Mouse (Mus musculus) midbrain, postnatal 0 days (tissue): Measurements from ENCODE around the gene Gmppb. TPM values are rescaled to one million over a fixed set of nuclear protein-coding genes. Genes with fewer than 3 reads are reported as not detected.

Experiments used
- ATAC-seq: fragments of 200-750 bp; cut with Nextera tagmentation; 2 replicates; pipeline ENCODE4 v1.8.0; 2017; ENCODE audit warnings: moderate number of reproducible peaks, mild to moderate bottlenecking, moderate TSS enrichment, moderate library complexity; ENCODE audit not compliant: low FRiP score
- DNase-seq: peaks from one replicate; pipeline ENCODE4 v3.0.0-alpha.2; 2015; ENCODE audit warnings: low spot score
- H3K27ac ChIP-seq: fragments of 300-500 bp; sonication (generic); 2 replicates; pipeline ENCODE4 v1.5.1; 2014; ENCODE audit warnings: low read depth, mild to moderate bottlenecking, low read length, mixed read lengths
- H3K27me3 ChIP-seq: fragments of 300-500 bp; sonication (generic); 2 replicates; pipeline ENCODE4 v1.6.1; 2014; ENCODE audit warnings: low read length, control low read depth, mixed read lengths; ENCODE audit not compliant: insufficient read depth
- H3K36me3 ChIP-seq: fragments of 300-500 bp; sonication (generic); 2 replicates; pipeline ENCODE4 v1.6.1; 2014; ENCODE audit warnings: low read length, control low read depth, mixed read lengths; ENCODE audit not compliant: insufficient read depth
- H3K4me1 ChIP-seq: fragments of 300-500 bp; sonication (generic); 2 replicates; pipeline ENCODE4 v1.6.1; 2014; ENCODE audit warnings: mild to moderate bottlenecking, control low read depth, antibody characterized with exemption, low read length, mixed read lengths; ENCODE audit not compliant: insufficient read depth
- H3K4me2 ChIP-seq: fragments of 300-500 bp; sonication (generic); 2 replicates; pipeline ENCODE4 v1.6.1; 2014; ENCODE audit warnings: low read depth, mild to moderate bottlenecking, low read length, mixed read lengths; ENCODE audit not compliant: poor library complexity, severe bottlenecking
- H3K4me3 ChIP-seq: fragments of 300-500 bp; sonication (generic); 2 replicates; pipeline ENCODE4 v1.5.1; 2014; ENCODE audit warnings: low read depth, mild to moderate bottlenecking, low read length, moderate library complexity
- H3K9ac ChIP-seq: fragments of 300-500 bp; sonication (generic); replicated peaks from 2 replicates; pipeline ENCODE4 v1.6.1; 2014; ENCODE audit warnings: mild to moderate bottlenecking, low read length, moderate library complexity, mixed read lengths; ENCODE audit not compliant: poor library complexity, severe bottlenecking
- H3K9me3 ChIP-seq: fragments of 300-500 bp; sonication (generic); 2 replicates; pipeline ENCODE4 v1.6.1; 2016; ENCODE audit warnings: low read length, control low read depth
- CTCF ChIP-seq: IDR thresholded peaks from 2 replicates; pipeline ENCODE4 v1.5.1; 2016; ENCODE audit warnings: antibody characterized with exemption, mild to moderate bottlenecking
- WGBS: fragments of 180-500 bp; shearing (Covaris S2); extraction: QIAGEN DNeasy Blood & Tissue Kit; methylation state at CpG from one replicate; pipeline ENCODE4 v1.1.7; 2014; 5-methylcytosine and 5-hydroxymethylcytosine counted together
- polyA plus RNA-seq: library from polyadenylated mRNA; unstranded; fragments of >200 nt; fragmentation: Nextera tagmentation; extraction: Ambion mirVana; gene quantifications from 2 replicates; pipeline ENCODE4 v1.2.1, GENCODE M21; 2015
- total RNA-seq: library from RNA; depleted of rRNA; stranded (reverse); fragments of >200 nt; gene quantifications from 2 replicates; pipeline ENCODE4 v1.2.3, GENCODE M21; 2014

Gene Gmppb
- total and polyA plus RNA-seq, 2 experiments from 2014 or later = 14.9 to 18.7 TPM

GRCm38 (mm10) chr9:108052411-108052810 lies 3.4 kb downstream of the Gmppb start:
- no peaks in the 10 kb centered on the region for H3K27me3 ChIP-seq
- peaks cover 38% of the 10 kb centered on the region for H3K36me3 ChIP-seq

DNA sequence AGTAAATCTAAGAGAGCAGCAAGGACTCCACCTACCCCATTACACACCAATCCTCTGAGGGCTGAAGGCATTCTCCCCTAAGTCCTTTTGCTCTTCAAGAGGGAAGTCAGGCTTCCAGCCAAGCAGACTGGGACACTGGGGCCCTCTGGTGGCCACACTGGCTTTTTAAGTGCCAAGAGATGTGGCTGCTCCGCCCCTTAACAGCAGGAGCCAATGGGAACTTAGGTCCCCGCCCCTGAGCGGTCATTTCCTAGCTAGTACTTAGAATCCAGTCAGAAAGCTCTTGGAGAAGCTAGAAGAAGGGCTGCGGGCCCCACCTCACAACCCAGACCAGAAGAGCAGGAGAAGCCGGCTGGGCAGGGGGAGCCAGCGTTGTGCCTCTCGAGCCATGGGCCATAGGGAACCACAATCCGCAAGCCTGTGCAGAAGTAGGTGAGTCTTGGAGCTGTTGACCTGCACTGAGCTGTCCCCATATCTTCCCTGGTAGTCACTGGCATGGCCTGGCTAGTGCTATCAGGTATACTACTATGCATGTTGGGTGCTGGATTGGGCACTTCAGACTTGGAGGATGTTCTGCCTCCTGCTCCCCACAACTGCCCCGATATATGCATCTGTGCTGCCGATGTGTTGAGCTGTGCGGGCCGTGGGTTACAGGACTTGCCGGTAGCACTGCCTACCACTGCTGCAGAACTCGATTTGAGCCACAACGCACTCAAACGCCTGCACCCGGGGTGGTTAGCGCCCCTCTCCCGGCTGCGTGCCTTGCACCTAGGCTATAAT lies 4.0 kb downstream of the Gmppb start, which contains the start of gene Amigo3:
Gene Amigo3, plus strand, starts transcription at position 275 of the 780 bp plus-strand sequence.
- peak; percentile 45 for ATAC-seq
- 59% methylated on average over 20 of the region's 20 CpGs for WGBS
- H3K9me3 ChIP-seq = no peaks in the 10 kb centered on the region

More at GRCm38 (mm10) chr9:108052411-108052810, 3.4 kb downstream of the Gmppb start:
- no peak overlapping the region for H3K4me3 ChIP-seq
- 68% methylated on average over 7 of the region's 7 CpGs for WGBS
- peak overlapping the region; percentile 44; the same call in 1 of the 2 replicates for H3K9ac ChIP-seq
- H3K4me2 ChIP-seq = no peak overlapping the region
- peaks cover 7% of the 10 kb centered on the region; the same call in 1 of the 2 replicates for H3K4me1 ChIP-seq
- H3K27ac ChIP-seq = 0 out of 2 replicates have a peak overlapping the region, but pooled peaks have one; percentile 43
- no peaks in the 10 kb centered on the region for H3K9me3 ChIP-seq
- ATAC-seq (no peak), DNase-seq (no peak)
- no peak for TF ChIP-seq CTCF

GRCm38 (mm10) chr9:108053665-108054225 lies 4.7 kb downstream of the Gmppb start:
- Histone ChIP-seq H3K9ac (no peak overlapping the region), H3K9me3 (no peaks in the 10 kb centered on the region), H3K4me3 (no peak overlapping the region), H3K4me2 (no peak overlapping the region), H3K36me3 (peaks cover 50% of the 10 kb centered on the region), H3K27ac (no peak overlapping the region), H3K4me1 (peaks cover 7% of the 10 kb centered on the region; the same call in 1 of the 2 replicates), H3K27me3 (no peaks in the 10 kb centered on the region)
- TF ChIP-seq CTCF = no peak
- WGBS = 94% methylated on average over 15 of the region's 15 CpGs
- DNase-seq (no peak), ATAC-seq (no peak)

More for the DNA sequence above, 4.0 kb downstream of the Gmppb start, which contains the start of gene Amigo3:
- H3K4me3 ChIP-seq = no peak within 1 kb of the TSS
- H3K27ac ChIP-seq = peak within 1 kb of the TSS; percentile 43; the same call in 1 of the 2 replicates
- peak; percentile 98 for DNase-seq
- peaks cover 43% of the 10 kb centered on the region for H3K36me3 ChIP-seq
- H3K27me3 ChIP-seq = no peaks in the 10 kb centered on the region
- peaks cover 7% of the 10 kb centered on the region; the same call in 1 of the 2 replicates for H3K4me1 ChIP-seq
- peak within 1 kb of the TSS; percentile 32 for H3K4me2 ChIP-seq
- H3K9ac ChIP-seq = peak within 1 kb of the TSS; percentile 50
- peak; percentile 96 for TF ChIP-seq CTCF

DNA sequence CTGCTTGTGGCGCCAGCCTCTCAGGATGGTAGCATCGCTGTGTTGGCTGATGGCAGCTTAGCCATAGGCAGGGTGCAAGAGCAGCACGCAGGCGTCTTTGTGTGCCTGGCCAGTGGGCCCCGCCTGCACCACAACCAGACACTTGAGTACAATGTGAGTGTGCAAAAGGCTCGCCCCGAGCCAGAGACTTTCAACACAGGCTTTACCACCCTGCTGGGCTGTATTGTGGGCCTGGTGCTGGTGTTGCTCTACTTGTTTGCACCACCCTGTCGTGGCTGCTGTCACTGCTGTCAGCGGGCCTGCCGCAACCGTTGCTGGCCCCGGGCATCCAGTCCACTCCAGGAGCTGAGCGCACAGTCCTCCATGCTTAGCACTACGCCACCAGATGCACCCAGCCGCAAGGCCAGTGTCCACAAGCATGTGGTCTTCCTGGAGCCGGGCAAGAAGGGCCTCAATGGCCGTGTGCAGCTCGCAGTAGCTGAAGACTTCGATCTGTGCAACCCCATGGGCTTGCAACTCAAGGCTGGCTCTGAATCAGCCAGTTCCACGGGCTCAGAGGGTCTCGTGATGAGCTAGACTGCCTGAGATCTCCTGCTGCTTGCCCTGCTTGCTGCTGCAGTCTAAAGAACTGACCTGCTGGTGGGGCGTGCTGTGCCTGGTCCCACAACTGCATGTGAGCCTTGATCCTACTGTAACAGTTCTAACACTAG lies 5.4 kb downstream of the Gmppb start:
- TF ChIP-seq CTCF = no peak
- Histone ChIP-seq H3K4me2 (no peak overlapping the region), H3K9me3 (no peaks in the 10 kb centered on the region), H3K27ac (no peak overlapping the region), H3K36me3 (peaks cover 58% of the 10 kb centered on the region), H3K9ac (no peak overlapping the region), H3K27me3 (no peaks in the 10 kb centered on the region), H3K4me1 (peaks cover 7% of the 10 kb centered on the region; the same call in 1 of the 2 replicates), H3K4me3 (no peak overlapping the region)
- DNase-seq (no peak), ATAC-seq (no peak)
- WGBS = 89% methylated on average over 22 of the region's 22 CpGs

- no peaks in the 10 kb centered on the region for H3K9me3 ChIP-seq
- no peak for DNase-seq
- H3K4me3 ChIP-seq = no peak overlapping the region
- no peak overlapping the region for H3K4me2 ChIP-seq
- no peak for TF ChIP-seq CTCF
- no peak overlapping the region for H3K9ac ChIP-seq
- no peak for ATAC-seq
- whole genome bisulfite sequencing = 84% methylated on average over 1 of the region's 1 CpGs
- H3K4me1 ChIP-seq = peaks cover 3% of the 10 kb centered on the region; the same call in 1 of the 2 replicates
- H3K36me3 ChIP-seq = peaks cover 63% of the 10 kb centered on the region
- H3K27me3 ChIP-seq = no peaks in the 10 kb centered on the region
- H3K27ac ChIP-seq = no peak overlapping the region
Observed at GRCm38 (mm10) chr9:108055061-108055460, 6.0 kb downstream of the Gmppb start.
